Mouse (Mus musculus) E14TG2a.4 (cell line): ENCODE results near the gene Tmem39a.

Experiments
- H3K27me3 ChIP-seq: 2 replicates; pipeline ENCODE4 v1.6.1; 2014; ENCODE audit warnings: low read length, control low read depth; ENCODE audit not compliant: insufficient read depth
- H3K36me3 ChIP-seq: 2 replicates; pipeline ENCODE4 v1.6.1; 2014; ENCODE audit warnings: low read length, control low read depth; ENCODE audit not compliant: insufficient read depth
- H3K4me1 ChIP-seq: replicated peaks from 2 replicates; pipeline ENCODE4 v1.6.1; 2014; ENCODE audit warnings: low read depth, low read length, control low read depth
- H3K4me3 ChIP-seq: replicated peaks from 2 replicates; pipeline ENCODE4 v1.5.1; 2014; ENCODE audit warnings: mild to moderate bottlenecking, low read length
- H3K9me3 ChIP-seq: 2 replicates; pipeline ENCODE4 v1.6.1; 2014; ENCODE audit warnings: low read length, control low read depth
- CTCF ChIP-seq: conservative IDR thresholded peaks from 2 replicates; pipeline ENCODE4 v1.5.1; 2014; ENCODE audit warnings: low read length
- NANOG ChIP-seq: IDR thresholded peaks from 2 replicates; pipeline ENCODE4 v1.6.1; 2014; ENCODE audit warnings: borderline replicate concordance, low read length, mixed read lengths
- POU5F1 ChIP-seq: IDR thresholded peaks from 2 replicates; pipeline ENCODE4 v1.6.1; 2014; ENCODE audit warnings: low read length, borderline replicate concordance

Tmem39a gene

GRCm38 (mm10) chr16:38636682-38637081, 78.2 kb downstream of the Tmem39a start:
- Histone ChIP-seq H3K27me3 (no peaks in the 10 kb centered on the region), H3K4me1 (peaks cover 14% of the 10 kb centered on the region), H3K9me3 (no peaks in the 10 kb centered on the region), H3K4me3 (peak overlapping the region; percentile 56), H3K36me3 (no peaks in the 10 kb centered on the region)
- no peak for TF ChIP-seq CTCF
- no peak for TF ChIP-seq NANOG
- no peak for TF ChIP-seq POU5F1

- no peaks in the 10 kb centered on the region for H3K9me3 ChIP-seq
- TF ChIP-seq CTCF (no peak), NANOG (no peak), POU5F1 (no peak)
- H3K4me3 ChIP-seq: peak overlapping the region; percentile 56
- H3K4me1 ChIP-seq: peaks cover 14% of the 10 kb centered on the region
- no peaks in the 10 kb centered on the region for H3K27me3 ChIP-seq
- no peaks in the 10 kb centered on the region for H3K36me3 ChIP-seq
Measured at GRCm38 (mm10) chr16:38637085-38637484, 78.6 kb downstream of the Tmem39a start.
